Mouse (Mus musculus): ENCODE results near the gene Vrk3.

DNA sequence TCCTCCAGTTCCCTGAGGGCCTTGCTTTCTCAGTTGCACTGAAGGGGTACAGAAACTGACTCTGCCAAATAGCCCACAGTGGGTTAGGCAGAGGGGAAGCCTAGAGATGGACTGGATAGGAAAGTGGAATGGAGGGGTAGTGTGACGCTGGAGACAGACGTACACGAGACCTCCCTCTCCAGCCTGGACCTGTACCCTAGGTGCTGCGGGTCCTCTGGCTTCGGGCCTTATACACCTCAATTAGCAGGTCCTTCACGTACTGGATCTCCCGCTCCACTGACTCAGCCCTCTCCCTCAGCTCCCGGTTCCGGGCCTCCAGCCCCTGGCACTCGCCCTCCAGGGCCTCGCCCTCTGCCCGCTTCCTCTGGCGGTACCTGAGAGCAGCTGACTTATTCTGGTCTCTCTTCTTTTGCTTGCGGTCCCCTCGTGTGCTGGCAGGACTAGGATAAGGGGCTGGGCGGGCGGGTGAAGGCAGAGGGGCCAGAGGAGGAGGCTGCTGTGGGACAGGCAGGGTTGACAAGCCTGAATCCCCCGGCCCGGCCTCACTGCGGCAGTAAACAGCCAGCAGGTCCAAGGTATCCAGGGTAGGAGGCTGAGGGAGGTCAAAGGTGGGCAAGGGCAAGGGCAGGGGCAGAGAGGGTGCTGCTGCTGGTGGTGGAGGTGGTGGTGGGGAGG is 64.6 kb downstream of the Vrk3 start:
- TF ChIP-seq POLR2A (IDR thresholded peaks at IDR 0.05; ENCODE audit: insufficient read depth, low read length) (no peak), EP300 (IDR thresholded peaks at IDR 0.05; ENCODE audit: insufficient read depth, low read depth, low read length) (no peak), CTCF (IDR thresholded peaks at IDR 0.05; ENCODE audit: low read depth, low read length) (no peak)
